Mouse (Mus musculus): ENCODE measurements around the gene Taco1. TPM values are rescaled to one million over a fixed set of nuclear protein-coding genes. Genes with fewer than 3 reads are reported as not detected.
A peak's percentile ranks its signal among the peaks of the same experiment; 100 is the strongest.
"Not testable (repeated sequence)": the region's sequence is repeated elsewhere in the genome, so short reads cannot be mapped to it uniquely, and the experiment has no call there.

The Taco1 gene
- total RNA-seq, 1 experiment, result 17.4 TPM

DNA sequence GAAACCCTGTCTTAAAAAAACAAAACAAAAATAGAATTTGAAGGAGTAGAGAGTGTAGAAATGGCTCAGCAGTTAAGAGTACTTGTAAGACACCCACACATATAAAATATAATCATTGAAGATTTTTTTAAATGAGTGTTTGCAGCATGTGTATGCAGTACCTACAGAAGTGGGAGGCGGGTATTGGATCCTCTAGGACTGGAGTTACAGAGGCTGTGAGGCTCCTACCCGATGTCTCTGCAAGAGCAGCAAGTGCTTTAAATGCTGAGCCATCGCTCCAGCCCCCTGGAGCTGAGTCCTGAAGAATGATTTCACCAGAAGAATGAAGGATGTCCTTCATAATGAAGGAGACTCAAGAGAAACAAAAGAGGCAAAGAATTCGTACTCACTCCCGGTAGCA lies 2.1 kb upstream of the Taco1 start:
- DNase-seq (ENCODE audit: low read depth, low spot score), result no peak
- Histone ChIP-seq H3K9me3 (ENCODE audit: control insufficient read depth, insufficient read depth, low read depth, low read length) (no peaks in the 10 kb centered on the region), H3K4me1 (ENCODE audit: control insufficient read depth in 2 of 2, insufficient read depth in 2 of 2, low read length in 2 of 2, poor library complexity in 1 of 2) (no peaks in the 10 kb centered on the region; a peak in 1 of 4 replicates), H3K27ac (ENCODE audit: insufficient read depth, low read depth, low read length, poor library complexity, severe bottlenecking) (no peak overlapping the region), H3K36me3 (ENCODE audit: control insufficient read depth, insufficient read depth, low read length, poor library complexity, severe bottlenecking) (no peaks in the 10 kb centered on the region; the same call in 1 of the 2 replicates), H3K9ac (ENCODE audit: insufficient read depth, low read depth, low read length, poor library complexity, severe bottlenecking) (no peak overlapping the region), H3K4me3 (ENCODE audit: insufficient read depth in 1 of 2, low read depth in 1 of 2, low read length in 2 of 2, poor library complexity in 1 of 2, severe bottlenecking in 1 of 2) (no peak overlapping the region)
- TF ChIP-seq CHD2 (IDR thresholded peaks at IDR 0.05; ENCODE audit: low read depth, low read length), result no peak
- no peak for TF ChIP-seq HCFC1 (IDR thresholded peaks at IDR 0.05; ENCODE audit: borderline replicate concordance, insufficient read depth, low read length)
- no peak for TF ChIP-seq ZNF384 (IDR thresholded peaks at IDR 0.05; ENCODE audit: low read depth, low read length)
- TF ChIP-seq ZC3H11A (IDR thresholded peaks at IDR 0.05; ENCODE audit: borderline replicate concordance, low read depth, low read length), result no peak
- TF ChIP-seq MAFK (IDR thresholded peaks at IDR 0.05; ENCODE audit: insufficient read depth, low read depth, low read length), result no peak
- in situ Hi-C loops (cut with MboI; ENCODE audit: low sequenced_read_pairs in 2 of 2, unreplicated experiment in 2 of 2), result no loop called here

- no peak for DNase-seq (ENCODE audit: low read depth, low spot score)
Observed at GRCm38 (mm10) chr11:106065073-106065922, 563 bp upstream of the Taco1 start.

DNA sequence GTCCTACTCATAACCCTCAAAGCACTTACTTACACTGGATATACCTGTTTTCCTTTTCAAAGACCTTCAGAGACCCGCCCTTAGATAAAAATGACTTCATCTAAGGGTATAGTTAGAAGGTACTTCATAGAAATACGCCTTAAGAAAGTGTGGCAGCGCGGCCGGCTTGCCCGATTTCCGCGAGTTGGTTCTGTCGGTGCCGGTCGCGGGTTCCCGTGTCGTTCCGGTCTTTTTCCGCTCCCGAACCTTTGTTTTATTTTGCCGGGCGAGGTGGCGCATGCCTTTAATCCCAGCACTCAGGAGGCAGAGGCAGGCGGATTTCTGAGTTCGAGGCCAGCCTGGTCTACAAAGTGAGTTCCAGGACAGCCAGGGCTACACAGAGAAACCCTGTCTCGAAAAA lies 755 bp downstream of the Taco1 start:
- H3K27ac ChIP-seq (ENCODE audit: insufficient read depth, low read depth, low read length, poor library complexity, severe bottlenecking); in situ Hi-C loops (cut with MboI; ENCODE audit: low sequenced_read_pairs in 2 of 2, unreplicated experiment in 2 of 2): not testable (repeated sequence)

More at GRCm38 (mm10) chr11:106065073-106065922, 563 bp upstream of the Taco1 start:
- Histone ChIP-seq H3K4me3 (ENCODE audit: insufficient read depth in 1 of 2, low read depth in 1 of 2, low read length in 2 of 2, poor library complexity in 1 of 2, severe bottlenecking in 1 of 2) (peak overlapping the region in 1 of 2 experiments; percentile 43; a peak in 2 of 4 replicates), H3K4me1 (ENCODE audit: control insufficient read depth in 2 of 2, insufficient read depth in 2 of 2, low read length in 2 of 2, poor library complexity in 1 of 2) (no peaks in the 10 kb centered on the region; a peak in 1 of 4 replicates), H3K27ac (ENCODE audit: insufficient read depth, low read depth, low read length, poor library complexity, severe bottlenecking) (no peak overlapping the region), H3K9me3 (ENCODE audit: control insufficient read depth, insufficient read depth, low read depth, low read length) (no peaks in the 10 kb centered on the region), H3K9ac (ENCODE audit: insufficient read depth, low read depth, low read length, poor library complexity, severe bottlenecking) (no peak overlapping the region), H3K36me3 (ENCODE audit: control insufficient read depth, insufficient read depth, low read length, poor library complexity, severe bottlenecking) (no peaks in the 10 kb centered on the region)
- TF ChIP-seq MAFK (IDR thresholded peaks at IDR 0.05; ENCODE audit: insufficient read depth, low read depth, low read length) (no peak), ZNF384 (IDR thresholded peaks at IDR 0.05; ENCODE audit: low read depth, low read length) (peak; percentile 95)
- in situ Hi-C loops (cut with MboI; ENCODE audit: low sequenced_read_pairs in 2 of 2, unreplicated experiment in 2 of 2), result no loop called here

DNA sequence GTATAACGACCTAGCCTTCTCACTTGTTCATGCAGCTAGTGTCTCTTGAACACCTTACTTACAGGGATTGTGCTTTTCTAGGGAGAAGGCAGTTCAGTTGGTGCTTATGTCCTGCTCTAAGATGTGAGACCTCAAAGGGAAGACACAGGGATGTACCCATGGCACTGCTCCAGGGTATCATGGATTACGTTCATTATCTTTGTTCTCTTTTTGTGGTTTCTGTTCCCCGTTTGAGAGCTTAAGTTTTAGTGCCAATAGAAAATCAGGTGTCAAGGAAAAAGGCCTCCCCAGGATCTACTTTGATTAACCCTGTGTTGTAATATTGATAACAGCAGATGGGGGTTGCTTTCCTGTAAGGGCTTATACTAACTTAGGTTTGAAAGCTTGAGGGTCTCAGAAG lies 7.9 kb downstream of the Taco1 start:
- H3K4me1 ChIP-seq (ENCODE audit: control insufficient read depth in 2 of 2, insufficient read depth in 2 of 2, low read length in 2 of 2, poor library complexity in 1 of 2), result no peaks in the 10 kb centered on the region
- no peak for DNase-seq (ENCODE audit: low read depth, low spot score)
- H3K36me3 ChIP-seq (ENCODE audit: control insufficient read depth, insufficient read depth, low read length, poor library complexity, severe bottlenecking), result peaks cover 4% of the 10 kb centered on the region; the same call in 1 of the 2 replicates
- H3K4me3 ChIP-seq (ENCODE audit: insufficient read depth in 1 of 2, low read depth in 1 of 2, low read length in 2 of 2, poor library complexity in 1 of 2, severe bottlenecking in 1 of 2), result no peak overlapping the region
- TF ChIP-seq MAFK (IDR thresholded peaks at IDR 0.05; ENCODE audit: insufficient read depth, low read depth, low read length), result no peak
- TF ChIP-seq ZNF384 (IDR thresholded peaks at IDR 0.05; ENCODE audit: low read depth, low read length), result no peak
- TF ChIP-seq ZC3H11A (IDR thresholded peaks at IDR 0.05; ENCODE audit: borderline replicate concordance, low read depth, low read length), result no peak
- no peak overlapping the region for H3K9ac ChIP-seq (ENCODE audit: insufficient read depth, low read depth, low read length, poor library complexity, severe bottlenecking)
- in situ Hi-C loops (cut with MboI; ENCODE audit: low sequenced_read_pairs in 2 of 2, unreplicated experiment in 2 of 2), result no loop called here
- no peaks in the 10 kb centered on the region for H3K9me3 ChIP-seq (ENCODE audit: control insufficient read depth, insufficient read depth, low read depth, low read length)
- no peak overlapping the region for H3K27ac ChIP-seq (ENCODE audit: insufficient read depth, low read depth, low read length, poor library complexity, severe bottlenecking)

More for the DNA sequence above, 755 bp downstream of the Taco1 start:
- Histone ChIP-seq H3K4me3 (ENCODE audit: insufficient read depth in 1 of 2, low read depth in 1 of 2, low read length in 2 of 2, poor library complexity in 1 of 2, severe bottlenecking in 1 of 2) (peak overlapping the region; percentile 81 to 95), H3K9ac (ENCODE audit: insufficient read depth, low read depth, low read length, poor library complexity, severe bottlenecking) (peak overlapping the region; percentile 85)
- DNase-seq (ENCODE audit: low read depth, low spot score), result peak; percentile 73
- not testable (repeated sequence) for H3K9me3 ChIP-seq (ENCODE audit: control insufficient read depth, insufficient read depth, low read depth, low read length); H3K4me1 ChIP-seq (ENCODE audit: control insufficient read depth in 2 of 2, insufficient read depth in 2 of 2, low read length in 2 of 2, poor library complexity in 1 of 2); H3K36me3 ChIP-seq (ENCODE audit: control insufficient read depth, insufficient read depth, low read length, poor library complexity, severe bottlenecking)

- Histone ChIP-seq H3K36me3 (ENCODE audit: control insufficient read depth, insufficient read depth, low read length, poor library complexity, severe bottlenecking) (peaks cover 4% of the 10 kb centered on the region; the same call in 1 of the 2 replicates), H3K9me3 (ENCODE audit: control insufficient read depth, insufficient read depth, low read depth, low read length) (no peaks in the 10 kb centered on the region), H3K4me3 (ENCODE audit: insufficient read depth in 1 of 2, low read depth in 1 of 2, low read length in 2 of 2, poor library complexity in 1 of 2, severe bottlenecking in 1 of 2) (no peak overlapping the region), H3K4me1 (ENCODE audit: control insufficient read depth in 2 of 2, insufficient read depth in 2 of 2, low read length in 2 of 2, poor library complexity in 1 of 2) (no peaks in the 10 kb centered on the region), H3K9ac (ENCODE audit: insufficient read depth, low read depth, low read length, poor library complexity, severe bottlenecking) (no peak overlapping the region), H3K27ac (ENCODE audit: insufficient read depth, low read depth, low read length, poor library complexity, severe bottlenecking) (no peak overlapping the region)
- in situ Hi-C loops (cut with MboI; ENCODE audit: low sequenced_read_pairs in 2 of 2, unreplicated experiment in 2 of 2), result no loop called here
- DNase-seq (ENCODE audit: low read depth, low spot score), result peak; percentile 50
- peak; percentile 35; the same call in 1 of the 2 replicates for TF ChIP-seq ZC3H11A (IDR thresholded peaks at IDR 0.05; ENCODE audit: borderline replicate concordance, low read depth, low read length)
- TF ChIP-seq HCFC1 (IDR thresholded peaks at IDR 0.05; ENCODE audit: borderline replicate concordance, insufficient read depth, low read length), result no peak
Observed at GRCm38 (mm10) chr11:106076321-106076720, 10.5 kb downstream of the Taco1 start.
